Comparison of ENCODE assay signal across 8 mouse cellular contexts in genomic region chr9:123851062-123851712, GRCm38 (mm10). TPM values are rescaled to one million over a fixed set of nuclear protein-coding genes. Genes with fewer than 3 reads are reported as not detected.
DNase-seq lines count a peak whose midpoint lies in the region; ATAC-seq lines count a peak whose summit lies in the region.

No protein-coding gene starts in this region.

- H3K9me3 ChIP-seq in heart, embryonic 11.5 days (replicated peaks; ENCODE audit: control insufficient read depth, low read length): no peaks in the 10 kb centered on the region
- no peaks in the 10 kb centered on the region for H3K9me3 ChIP-seq in kidney, embryonic 14.5 days (ENCODE audit: control insufficient read depth, low read length)
- no peaks in the 10 kb centered on the region for H3K9me3 ChIP-seq in neural tube, embryonic 15.5 days (replicated peaks)

- ATAC-seq in CD4-positive, CD25-positive, alpha-beta regulatory T cell, adult 4 months: peak; percentile 45
- peak; percentile 71 for ATAC-seq in heart, embryonic 11.5 days (replicated peaks; ENCODE audit: insufficient number of reproducible peaks, low FRiP score, low TSS enrichment)
- peak; percentile 83 for ATAC-seq in kidney, embryonic 14.5 days (ENCODE audit: low FRiP score, low TSS enrichment)
- peak; percentile 77 for ATAC-seq in neural tube, embryonic 15.5 days (ENCODE audit: low FRiP score)

- H3K27ac ChIP-seq in heart, embryonic 11.5 days (ENCODE audit: low read depth, low read length): peak overlapping the region; percentile 88
- peak overlapping the region; percentile 85 for H3K27ac ChIP-seq in kidney, embryonic 14.5 days (ENCODE audit: low read depth, low read length)
- H3K27ac ChIP-seq in neural tube, embryonic 15.5 days (replicated peaks): peak overlapping the region; percentile 84

- peak overlapping the region; percentile 83 for H3K4me2 ChIP-seq in heart, embryonic 11.5 days
- H3K4me2 ChIP-seq in kidney, embryonic 14.5 days (replicated peaks; ENCODE audit: low read depth, low read length): peak overlapping the region; percentile 70
- peak overlapping the region; percentile 79 for H3K4me2 ChIP-seq in neural tube, embryonic 15.5 days

- no peaks in the 10 kb centered on the region for H3K27me3 ChIP-seq in heart, embryonic 11.5 days (ENCODE audit: control insufficient read depth, insufficient read depth, low read length)
- H3K27me3 ChIP-seq in kidney, embryonic 14.5 days (ENCODE audit: control insufficient read depth, insufficient read depth, low read length): no peaks in the 10 kb centered on the region
- H3K27me3 ChIP-seq in neural tube, embryonic 15.5 days (replicated peaks): no peaks in the 10 kb centered on the region

- peak overlapping the region; percentile 93 for H3K9ac ChIP-seq in heart, embryonic 11.5 days (ENCODE audit: low read depth, low read length)
- peak overlapping the region; percentile 74 for H3K9ac ChIP-seq in kidney, embryonic 14.5 days (ENCODE audit: low read depth, low read length)
- H3K9ac ChIP-seq in neural tube, embryonic 15.5 days (replicated peaks): peak overlapping the region; percentile 64

- H3K4me1 ChIP-seq in heart, embryonic 11.5 days (ENCODE audit: control insufficient read depth, insufficient read depth, low read length): peaks cover 11% of the 10 kb centered on the region; the same call in 1 of the 2 replicates
- peaks cover 4% of the 10 kb centered on the region; the same call in 1 of the 2 replicates for H3K4me1 ChIP-seq in kidney, embryonic 14.5 days (ENCODE audit: control insufficient read depth, insufficient read depth, low read length)
- peaks cover 11% of the 10 kb centered on the region for H3K4me1 ChIP-seq in neural tube, embryonic 15.5 days

- peak overlapping the region; percentile 63 for H3K4me3 ChIP-seq in heart, embryonic 11.5 days (ENCODE audit: low read depth, low read length)
- peak overlapping the region; percentile 79 for H3K4me3 ChIP-seq in kidney, embryonic 14.5 days (ENCODE audit: low read length)
- H3K4me3 ChIP-seq in neural tube, embryonic 15.5 days (replicated peaks): peak overlapping the region; percentile 82

- DNase-seq in WW6 (ENCODE audit: low read depth, low spot score): peak; percentile 36
- DNase-seq in embryo, embryonic 9.5 days (ENCODE audit: extremely low spot score): peak; percentile 84
- DNase-seq in lung, adult 18-20 months: peak; percentile 71 to 79
- DNase-seq in thymus, postnatal 4 days: peak; percentile 86

- WGBS in heart, embryonic 11.5 days (ENCODE audit: insufficient replicate concordance): under 1% methylated on average over 27 of the region's 27 CpGs
- WGBS in kidney, embryonic 14.5 days: under 1% methylated on average over 27 of the region's 27 CpGs
- WGBS in neural tube, embryonic 15.5 days: 0% methylated on average over 26 of the region's 27 CpGs

- H3K36me3 ChIP-seq in heart, embryonic 11.5 days (ENCODE audit: control insufficient read depth, insufficient read depth, low read length): no peaks in the 10 kb centered on the region
- no peaks in the 10 kb centered on the region for H3K36me3 ChIP-seq in kidney, embryonic 14.5 days (ENCODE audit: control insufficient read depth, insufficient read depth, low read length)
- H3K36me3 ChIP-seq in neural tube, embryonic 15.5 days: no peaks in the 10 kb centered on the region

RNA-seq across cellular contexts. Expression of gene Fyco1, which starts 0.5 kb away (rescaled TPM):
- polyA plus RNA-seq in CD4-positive, CD25-positive, alpha-beta regulatory T cell, adult 4 months (2017; shearing (Covaris generic)): 10 to 100 TPM; 34.5 to 69.7 TPM
- 27.4 and 29.1 TPM in 2 replicates for polyA plus RNA-seq in heart, embryonic 11.5 days (2014; fragmentation: Nextera tagmentation; extraction: Ambion mirVana)
- 10.6 and 13.2 TPM in 2 replicates for polyA plus RNA-seq in kidney, embryonic 14.5 days (2014; fragmentation: Nextera tagmentation; extraction: Ambion mirVana)
- polyA plus RNA-seq in neural tube, embryonic 15.5 days (2015; fragmentation: Nextera tagmentation; extraction: Ambion mirVana): 14.4 and 14.7 TPM in 2 replicates

RNA-seq across cellular contexts. Expression of gene Xcr1, which starts 10.6 kb away (rescaled TPM):
- under 1 TPM; 0.12 to 0.61 TPM for polyA plus RNA-seq in CD4-positive, CD25-positive, alpha-beta regulatory T cell, adult 4 months (2017; shearing (Covaris generic))
- polyA plus RNA-seq in heart, embryonic 11.5 days (2014; fragmentation: Nextera tagmentation; extraction: Ambion mirVana): not detected in 2 replicates
- polyA plus RNA-seq in kidney, embryonic 14.5 days (2014; fragmentation: Nextera tagmentation; extraction: Ambion mirVana): not detected in 2 replicates
- polyA plus RNA-seq in neural tube, embryonic 15.5 days (2015; fragmentation: Nextera tagmentation; extraction: Ambion mirVana): 0.06 and 0.08 TPM in 2 replicates

RNA-seq across cellular contexts. Expression of gene Cxcr6, which starts 44.9 kb away (rescaled TPM):
- polyA plus RNA-seq in CD4-positive, CD25-positive, alpha-beta regulatory T cell, adult 4 months (2017; shearing (Covaris generic)): 10 to 100 TPM; 25.3 to 37.5 TPM
- polyA plus RNA-seq in heart, embryonic 11.5 days (2014; fragmentation: Nextera tagmentation; extraction: Ambion mirVana): 0.82 TPM in 1 of 2 replicates, not detected in the other
- polyA plus RNA-seq in kidney, embryonic 14.5 days (2014; fragmentation: Nextera tagmentation; extraction: Ambion mirVana): 0.17 and 0.22 TPM in 2 replicates
- polyA plus RNA-seq in neural tube, embryonic 15.5 days (2015; fragmentation: Nextera tagmentation; extraction: Ambion mirVana): 1.3 TPM in 1 of 2 replicates, not detected in the other

Comparison
In these comparisons a context has a peak if more than half of its experiments do, and no peak if none do; other contexts are left out.
1. Peak in every context shown above with its lines: DNase-seq, ATAC-seq, H3K4me3 ChIP-seq and H3K27ac ChIP-seq.
2. DNase-seq: peak in every context shown above with its lines; median percentile 86 in thymus, postnatal 4 days; 84 in embryo, embryonic 9.5 days; 75 in lung, adult 18-20 months; 36 in WW6.
3. RNA of gene Cxcr6, which starts 44.9 kb away (polyA plus RNA-seq): 25.3 to 37.5 TPM in CD4-positive, CD25-positive, alpha-beta regulatory T cell, adult 4 months; 0.82 TPM in heart, embryonic 11.5 days, 0.17 to 0.22 TPM in kidney, embryonic 14.5 days and 1.3 TPM in neural tube, embryonic 15.5 days; every median in the first group is over 10 times any median in the second.